Mouse (Mus musculus) spleen, postnatal 36 days (tissue): ENCODE data around the gene Mapt.
"Not testable (repeated sequence)": the region's sequence is repeated elsewhere in the genome, so short reads cannot be mapped to it uniquely, and the experiment has no call there.

ENCODE experiments used
- DNase-seq, 2 experiments: peaks; one replicate each; pipeline ENCODE4 v3.0.0; 2022; ENCODE audit warnings: low spot score in 2 of 2, mixed read lengths in 1 of 2

Gene Mapt

DNA sequence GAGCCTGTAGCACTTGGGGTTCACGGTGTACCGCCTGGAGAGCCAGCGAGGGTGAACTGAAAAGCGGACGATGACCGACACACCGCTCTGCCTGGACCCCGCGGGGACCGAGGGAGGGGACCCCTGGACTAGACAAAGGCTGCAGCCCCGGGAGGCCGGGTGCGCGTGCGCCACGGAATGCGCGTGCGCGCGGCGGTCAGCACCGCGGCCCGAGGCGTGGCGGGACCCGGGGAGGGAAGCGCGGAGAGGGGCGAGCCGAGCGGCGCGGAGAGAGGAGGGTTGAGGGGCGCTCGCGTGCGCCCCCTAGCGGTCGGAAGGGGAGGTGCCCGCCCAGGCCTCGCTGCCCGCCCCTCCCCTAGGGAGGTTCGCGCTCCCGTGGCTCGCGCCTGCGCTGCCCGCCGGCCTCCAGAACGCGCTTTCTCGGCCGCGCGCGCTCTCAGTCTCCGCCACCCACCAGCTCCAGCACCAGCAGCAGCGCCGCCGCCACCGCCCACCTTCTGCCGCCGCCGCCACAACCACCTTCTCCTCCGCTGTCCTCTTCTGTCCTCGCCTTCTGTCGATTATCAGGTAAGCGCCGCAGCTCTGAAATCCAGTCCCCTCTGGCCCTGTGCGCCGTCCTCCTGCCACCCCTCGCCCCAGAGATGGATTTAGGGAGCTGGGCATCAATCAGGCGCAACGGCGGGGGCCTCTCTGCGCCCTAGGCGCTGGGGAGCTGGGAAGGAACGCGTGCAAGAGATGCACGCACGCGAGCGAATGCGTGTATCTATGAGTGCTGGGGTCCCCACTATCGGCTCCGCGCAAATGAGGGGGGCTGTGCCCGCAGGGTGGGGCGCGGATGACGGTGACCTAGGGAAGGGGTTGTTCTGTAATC lies at the start of gene Mapt:
Gene Mapt, plus strand, starts transcription at position 350 of the 871 bp plus-strand sequence.
- DNase-seq = peak; percentile 39 to 52

DNA sequence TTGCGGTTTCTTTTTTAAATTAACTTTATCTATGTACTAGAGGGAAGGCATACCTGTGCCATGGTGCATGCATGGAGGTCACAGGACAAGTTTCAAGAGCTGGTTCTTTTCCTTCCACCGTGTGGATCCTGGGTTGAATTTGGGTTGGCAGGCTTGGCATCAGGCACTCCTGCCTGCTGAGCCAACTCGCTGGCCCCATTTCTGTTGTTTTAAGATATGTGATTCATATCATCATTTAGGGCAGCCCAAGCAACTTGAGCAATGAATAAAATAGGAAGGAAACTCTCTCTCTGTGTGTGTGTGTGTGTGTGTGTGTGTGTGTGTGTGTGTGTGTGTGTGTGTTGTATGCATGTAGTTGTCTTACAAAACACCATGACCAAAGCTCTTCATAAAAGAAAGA lies 49.0 kb upstream of the Mapt start:
- DNase-seq = no peak

GRCm38 (mm10) chr11:104186135-104186836 lies 44.9 kb upstream of the Mapt start, which contains the start of gene Sppl2c:
TSS of gene Sppl2c (plus strand) at chr11:104186327.
- DNase-seq = no peak

DNA sequence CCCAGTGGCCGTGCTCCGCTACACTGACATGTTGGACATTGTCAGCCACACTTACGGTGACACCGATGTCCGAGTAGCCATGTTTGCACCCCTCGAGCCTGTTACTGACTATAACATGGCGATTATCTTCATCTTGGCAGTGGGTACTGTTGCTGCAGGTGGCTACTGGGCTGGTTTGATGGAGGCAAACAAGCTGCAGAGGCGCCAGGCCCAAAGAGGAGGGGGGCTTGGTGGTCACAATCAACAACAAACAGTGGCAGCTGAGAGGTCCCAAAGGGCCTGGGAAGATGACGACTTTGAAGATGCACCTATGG lies 44.4 kb upstream of the Mapt start:
- no peak for DNase-seq

GRCm38 (mm10) chr11:104187766-104188165 lies 43.4 kb upstream of the Mapt start:
- DNase-seq = no peak

GRCm38 (mm10) chr11:104190008-104190407 lies 41.2 kb upstream of the Mapt start:
- no peak for DNase-seq

DNA sequence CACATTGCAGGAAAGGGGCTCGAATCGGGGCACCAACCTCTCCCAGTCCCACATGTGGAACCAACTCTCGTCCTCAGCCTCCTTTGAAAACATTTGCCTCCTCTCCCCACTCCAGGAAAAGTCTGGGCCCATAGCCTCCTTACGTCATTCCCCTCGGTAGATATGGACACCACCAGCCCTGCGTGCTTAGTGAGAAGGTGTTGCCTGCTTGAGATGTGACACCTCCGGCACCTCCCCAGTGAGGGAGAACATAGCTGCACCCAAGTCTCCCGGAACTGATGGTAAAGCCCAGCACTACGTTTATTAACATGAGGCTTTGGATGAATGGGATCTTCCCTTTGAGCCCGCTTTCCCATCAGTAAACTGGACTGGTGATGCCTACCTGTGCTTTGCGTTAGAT lies 35.8 kb upstream of the Mapt start:
- DNase-seq = no peak

DNA sequence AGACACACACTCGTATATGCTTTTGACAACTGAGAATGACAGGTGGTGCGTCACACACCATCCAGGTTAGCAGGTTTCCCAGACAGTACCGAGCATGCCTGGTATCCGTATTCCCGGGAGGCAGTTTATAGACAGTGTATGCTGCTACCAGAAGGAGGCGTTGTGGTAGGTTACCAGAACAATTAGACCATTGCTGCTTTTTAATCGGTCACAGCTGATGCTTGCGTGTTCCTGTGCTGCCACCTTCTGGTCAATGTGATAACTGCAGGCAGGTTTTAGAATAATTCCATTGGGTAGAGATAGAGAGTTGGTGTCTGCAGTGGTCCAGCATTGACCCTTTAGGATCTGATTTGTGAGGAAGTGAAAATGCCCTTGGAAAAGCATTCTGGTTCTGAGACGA lies 35.4 kb upstream of the Mapt start:
- peak; percentile 49 to 58 for DNase-seq

DNA sequence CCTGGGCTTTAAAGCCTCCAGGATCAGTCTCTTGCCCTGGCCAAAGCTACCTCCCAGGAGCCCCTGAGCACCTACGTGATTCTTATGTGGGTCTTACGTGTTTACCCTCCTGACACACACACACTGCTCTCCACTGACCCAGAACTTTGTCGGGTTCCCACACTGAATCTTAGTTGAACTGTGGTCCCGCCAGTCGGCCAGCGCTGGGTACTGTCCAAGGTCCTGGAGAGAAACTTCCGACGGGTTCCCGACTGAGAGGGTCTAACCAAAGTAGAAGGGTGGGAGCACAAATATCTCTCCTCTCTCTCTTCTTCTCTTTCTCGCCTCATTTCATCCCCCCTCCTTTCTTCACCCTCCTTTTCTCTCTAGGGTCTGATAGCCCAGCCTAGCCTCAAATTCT lies 33.3 kb upstream of the Mapt start:
- DNase-seq = no peak

GRCm38 (mm10) chr11:104203271-104203670 lies 27.9 kb upstream of the Mapt start:
- no peak for DNase-seq

DNA sequence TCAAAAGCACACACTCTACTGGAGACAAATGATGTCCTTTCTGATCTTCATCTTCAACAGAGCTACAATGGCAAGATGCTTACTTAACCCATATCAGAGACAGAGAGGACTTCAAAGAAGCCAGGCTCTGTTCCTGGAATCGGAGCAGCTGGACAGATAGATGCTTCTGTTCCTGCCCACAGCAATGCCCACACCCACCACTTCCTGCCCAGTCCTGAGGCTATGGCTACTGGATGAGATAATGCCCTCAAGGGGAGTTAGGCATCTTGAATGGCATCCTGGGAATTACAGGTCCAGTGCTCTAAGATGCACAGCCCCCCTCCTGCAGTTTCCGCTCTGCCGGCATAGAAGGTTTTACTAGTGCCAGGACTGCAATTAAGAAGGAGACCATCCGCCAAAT lies 24.6 kb upstream of the Mapt start:
- DNase-seq = no peak

GRCm38 (mm10) chr11:104209041-104209440 lies 22.1 kb upstream of the Mapt start:
- no peak for DNase-seq

GRCm38 (mm10) chr11:104211251-104211650 lies 19.9 kb upstream of the Mapt start:
- no peak for DNase-seq

GRCm38 (mm10) chr11:104214128-104214527 lies 17.1 kb upstream of the Mapt start:
- not testable (repeated sequence) for DNase-seq

- DNase-seq = no peak
Observed at GRCm38 (mm10) chr11:104218075-104218474, 13.1 kb upstream of the Mapt start.

GRCm38 (mm10) chr11:104220291-104220690 lies 10.9 kb upstream of the Mapt start:
- no peak for DNase-seq

- no peak for DNase-seq
Observed at GRCm38 (mm10) chr11:104221751-104222150, 9.4 kb upstream of the Mapt start.

GRCm38 (mm10) chr11:104223301-104223700 lies 7.9 kb upstream of the Mapt start:
- no peak for DNase-seq

DNA sequence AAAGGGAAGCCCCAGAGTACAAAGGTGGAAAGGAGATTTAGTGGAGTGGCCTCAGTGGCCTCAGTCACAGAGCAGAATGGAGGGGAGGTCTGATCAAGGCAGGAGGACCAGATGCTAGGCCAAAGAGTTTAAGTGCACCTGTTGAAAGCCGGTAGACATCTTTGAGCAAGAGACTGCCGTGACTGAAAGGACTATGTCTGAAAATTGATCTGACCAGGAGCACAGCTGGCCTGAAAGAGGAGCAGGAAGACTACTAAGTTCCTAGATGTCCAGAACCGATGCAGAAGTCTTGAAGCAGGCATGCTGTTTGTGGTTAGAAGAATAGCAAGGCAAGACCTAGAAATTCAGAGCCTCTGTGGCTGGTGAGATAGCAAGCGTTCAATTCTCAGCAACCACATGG lies 1.8 kb upstream of the Mapt start:
- no peak for DNase-seq

GRCm38 (mm10) chr11:104230066-104230778 lies 968 bp upstream of the Mapt start:
- DNase-seq = no peak

GRCm38 (mm10) chr11:104232141-104233061 lies 1.2 kb downstream of the Mapt start:
- DNase-seq = no peak
